Mouse (Mus musculus) stomach, postnatal 0 days (tissue): ENCODE measurements around the gene Iffo1.

Source experiments
- CTCF ChIP-seq: IDR thresholded peaks from 2 replicates; pipeline ENCODE4 v1.5.1; 2016; ENCODE audit warnings: antibody characterized with exemption, low read depth, mild to moderate bottlenecking, moderate library complexity
- EP300 ChIP-seq: optimal IDR thresholded peaks from 2 replicates; pipeline ENCODE3; 2016; ENCODE audit warnings: antibody characterized with exemption

DNA sequence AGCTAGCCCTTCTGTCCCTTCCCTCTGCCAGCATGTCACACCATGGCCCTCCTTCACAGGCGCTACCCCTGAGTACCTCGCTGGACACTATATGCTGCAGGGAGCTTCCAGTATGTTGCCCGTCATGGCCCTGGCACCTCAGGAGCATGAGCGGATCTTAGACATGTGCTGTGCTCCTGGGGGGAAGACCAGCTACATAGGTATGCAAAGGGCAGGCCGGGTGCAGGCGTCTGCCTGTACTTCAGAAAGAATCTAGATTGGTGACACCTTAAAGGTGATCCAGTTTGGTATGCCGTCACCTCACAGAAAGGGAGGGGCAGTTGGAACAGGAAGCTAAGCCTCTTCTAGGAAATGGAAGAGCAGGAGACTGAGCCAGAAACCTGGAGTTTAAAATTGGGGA, 5.3 kb upstream of the Iffo1 start:
- TF ChIP-seq CTCF (no peak), EP300 (no peak)
